Mouse (Mus musculus): Measurements from ENCODE around the gene Arhgdib. TPM values are rescaled to one million over a fixed set of nuclear protein-coding genes. Genes with fewer than 3 reads are reported as not detected.
"Not testable (repeated sequence)": the region's sequence is repeated elsewhere in the genome, so short reads cannot be mapped to it uniquely, and the experiment has no call there.

Arhgdib gene
- 16.6 and 19.8 TPM in 2 replicates for polyA plus RNA-seq (2015; fragmentation: Nextera tagmentation; extraction: Ambion mirVana)

DNA sequence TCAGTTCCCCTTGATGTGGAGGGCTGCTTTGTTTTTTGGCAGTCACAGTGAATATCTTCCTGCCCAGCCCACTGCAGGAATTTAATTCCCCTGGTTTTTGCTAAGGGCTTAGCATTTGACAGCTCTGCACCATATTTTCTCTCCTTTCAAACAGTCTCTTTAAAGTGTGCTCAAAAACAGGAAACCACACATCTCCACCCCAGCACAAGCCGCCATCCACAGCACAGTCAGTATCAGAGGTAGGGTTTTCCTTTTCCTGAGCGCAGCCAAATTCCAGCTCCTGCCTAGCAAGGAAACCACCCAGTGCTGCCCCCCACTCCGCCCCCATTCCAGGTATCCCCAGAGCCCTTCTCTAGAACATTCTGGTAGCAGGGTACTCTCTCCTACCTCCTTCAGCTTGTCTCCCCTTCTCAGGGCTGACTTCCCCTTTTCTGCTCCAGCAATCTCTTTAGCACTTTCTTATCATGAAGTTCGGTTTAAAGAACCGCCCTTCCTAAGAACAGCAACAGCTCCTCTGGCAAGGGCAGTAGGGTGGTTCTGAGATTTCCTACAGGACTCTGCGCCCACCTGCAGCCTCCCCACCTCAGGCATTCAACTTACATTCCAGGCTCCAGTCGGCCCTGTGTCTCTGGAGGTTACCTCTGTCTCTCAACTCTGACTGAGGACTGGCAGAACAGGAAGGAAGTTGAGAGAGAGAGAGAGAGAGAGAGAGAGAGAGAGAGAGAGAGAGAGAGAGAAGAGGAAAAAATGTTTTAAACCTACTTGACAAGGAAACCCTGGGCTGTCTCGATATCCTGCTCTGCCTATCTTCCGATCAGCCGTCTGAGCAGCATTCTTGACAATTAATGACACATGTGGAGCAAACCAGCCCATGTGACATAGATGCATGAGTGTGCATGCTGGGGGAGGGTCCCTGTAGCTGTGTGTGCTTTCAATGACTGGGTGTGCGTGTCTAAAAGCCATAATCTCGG, at the start of gene Arhgdib:
Gene Arhgdib (minus strand): TSS at position 849 of the 971 bp plus-strand sequence.
- H3K4me3 ChIP-seq, result no peak within 1 kb of the TSS
- H3K4me1 ChIP-seq (replicated peaks), result 0 out of 2 replicates have a peak, but pooled peaks cover 5% of the 10 kb centered on the region
- 54% methylated on average over 12 of the region's 12 CpGs for WGBS
- H3K27ac ChIP-seq (replicated peaks), result peak within 1 kb of the TSS; percentile 24
- no peak for ATAC-seq (ENCODE audit: low read depth)
- no peaks in the 10 kb centered on the region for H3K36me3 ChIP-seq
- H3K9ac ChIP-seq, result no peak within 1 kb of the TSS
- H3K9me3 ChIP-seq, result no peaks in the 10 kb centered on the region
- H3K27me3 ChIP-seq, result no peaks in the 10 kb centered on the region
- peak within 1 kb of the TSS; percentile 9; the same call in 1 of the 2 replicates for H3K4me2 ChIP-seq

DNA sequence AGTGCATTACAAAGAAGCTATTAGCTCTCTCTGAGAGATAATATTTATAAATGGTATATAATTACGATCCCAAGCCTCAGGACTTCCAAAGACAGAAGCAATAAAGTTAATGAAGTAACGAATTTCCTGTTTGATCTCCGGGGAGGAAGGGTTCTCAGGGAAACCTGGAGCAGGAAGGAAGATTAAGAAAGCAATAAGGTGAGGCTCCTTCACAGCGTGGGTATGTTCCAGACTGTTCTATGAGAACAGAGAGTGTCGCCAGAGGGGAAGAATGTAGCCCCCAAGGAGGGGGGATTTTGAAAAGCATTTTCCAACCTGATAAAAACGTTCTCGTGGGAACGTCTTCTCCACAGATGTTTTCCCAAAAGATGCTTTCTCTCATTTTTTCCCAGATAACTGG, 48.9 kb upstream of the Arhgdib start:
- H3K9ac ChIP-seq, result no peak overlapping the region
- no peaks in the 10 kb centered on the region for H3K9me3 ChIP-seq
- peaks cover 13% of the 10 kb centered on the region; the same call in 1 of the 2 replicates for H3K4me1 ChIP-seq (replicated peaks)
- no peaks in the 10 kb centered on the region for H3K27me3 ChIP-seq
- no peak overlapping the region for H3K4me3 ChIP-seq
- no peak overlapping the region for H3K4me2 ChIP-seq
- H3K27ac ChIP-seq (replicated peaks), result no peak overlapping the region
- 0 out of 2 replicates have a peak, but pooled peaks have one; percentile 36 for ATAC-seq (ENCODE audit: low read depth)
- no peaks in the 10 kb centered on the region for H3K36me3 ChIP-seq
- WGBS, result 51% methylated on average over 8 of the region's 8 CpGs

DNA sequence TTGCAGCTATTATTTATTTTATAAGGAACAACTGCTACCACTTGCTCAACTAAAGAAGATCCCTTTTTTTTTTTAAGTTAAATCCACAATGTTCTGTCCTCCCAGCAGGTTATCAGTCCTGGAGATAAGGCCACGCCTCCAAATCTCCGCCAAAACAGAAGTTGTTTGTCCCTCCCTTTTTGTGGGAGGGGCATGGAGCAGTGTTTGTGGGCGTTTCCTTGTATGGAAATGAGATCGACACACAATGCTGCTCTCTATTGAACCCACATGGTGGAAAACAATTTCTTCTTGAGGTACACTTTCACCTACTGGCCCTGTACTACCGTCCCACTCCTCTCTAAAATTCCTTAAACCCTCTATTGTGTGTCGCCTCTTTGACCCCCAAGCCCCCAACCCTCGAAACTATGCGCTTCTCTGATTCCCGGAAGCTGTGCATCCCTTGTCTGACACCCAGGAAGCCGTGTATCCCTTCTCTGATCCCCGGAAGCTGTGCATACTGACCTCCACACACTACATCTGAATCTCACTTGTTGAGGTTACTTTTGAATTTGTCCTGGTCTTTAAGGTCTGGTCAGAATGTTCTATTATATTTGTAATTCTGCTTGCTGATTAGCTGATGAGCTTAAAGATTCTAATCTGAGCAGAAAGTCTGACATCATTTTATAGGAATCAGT, 48.3 kb upstream of the Arhgdib start:
- no peak for ATAC-seq (ENCODE audit: low read depth)
- H3K9me3 ChIP-seq, result no peaks in the 10 kb centered on the region
- 30% methylated on average over 11 of the region's 11 CpGs for WGBS
- H3K4me2 ChIP-seq, result peak overlapping the region; percentile 30
- 0 out of 2 replicates have a peak overlapping the region, but pooled peaks have one; percentile 2 for H3K4me3 ChIP-seq
- H3K9ac ChIP-seq, result no peak overlapping the region
- H3K27ac ChIP-seq (replicated peaks), result no peak overlapping the region
- no peaks in the 10 kb centered on the region for H3K27me3 ChIP-seq
- H3K4me1 ChIP-seq (replicated peaks), result peaks cover 17% of the 10 kb centered on the region; the same call in 1 of the 2 replicates
- no peaks in the 10 kb centered on the region for H3K36me3 ChIP-seq

DNA sequence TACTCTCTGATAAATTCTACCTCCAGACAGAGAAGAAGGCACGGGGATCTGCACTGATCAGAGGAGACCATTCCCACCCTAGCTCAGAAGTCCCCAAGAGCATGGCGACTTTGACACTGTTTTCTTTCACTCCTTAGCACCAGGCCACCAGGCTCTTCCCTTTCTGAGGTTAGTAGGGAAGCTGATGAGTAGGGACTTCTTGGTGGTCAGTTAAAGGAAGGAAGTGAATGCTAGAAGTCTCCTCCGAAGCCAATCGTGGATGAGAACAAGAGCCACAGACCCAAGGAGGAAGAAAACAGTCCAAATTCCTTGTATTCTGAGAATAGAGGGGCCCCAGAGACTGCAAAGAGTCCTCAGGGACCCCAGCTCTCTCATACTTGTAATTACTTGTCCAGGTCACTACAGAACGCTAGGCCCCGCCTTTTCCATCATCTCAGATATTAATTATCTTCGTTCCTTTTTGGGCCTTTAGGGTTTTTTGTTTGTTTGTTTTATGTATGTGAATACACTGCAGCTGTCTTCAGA, 46.9 kb upstream of the Arhgdib start:
- Histone ChIP-seq H3K4me2 (no peak overlapping the region), H3K9me3 (no peaks in the 10 kb centered on the region), H3K9ac (no peak overlapping the region), H3K4me3 (no peak overlapping the region), H3K4me1 (replicated peaks) (peaks cover 17% of the 10 kb centered on the region; the same call in 1 of the 2 replicates), H3K27me3 (no peaks in the 10 kb centered on the region), H3K27ac (replicated peaks) (no peak overlapping the region), H3K36me3 (no peaks in the 10 kb centered on the region)
- WGBS, result 89% methylated on average over 7 of the region's 7 CpGs
- ATAC-seq (ENCODE audit: low read depth), result no peak

DNA sequence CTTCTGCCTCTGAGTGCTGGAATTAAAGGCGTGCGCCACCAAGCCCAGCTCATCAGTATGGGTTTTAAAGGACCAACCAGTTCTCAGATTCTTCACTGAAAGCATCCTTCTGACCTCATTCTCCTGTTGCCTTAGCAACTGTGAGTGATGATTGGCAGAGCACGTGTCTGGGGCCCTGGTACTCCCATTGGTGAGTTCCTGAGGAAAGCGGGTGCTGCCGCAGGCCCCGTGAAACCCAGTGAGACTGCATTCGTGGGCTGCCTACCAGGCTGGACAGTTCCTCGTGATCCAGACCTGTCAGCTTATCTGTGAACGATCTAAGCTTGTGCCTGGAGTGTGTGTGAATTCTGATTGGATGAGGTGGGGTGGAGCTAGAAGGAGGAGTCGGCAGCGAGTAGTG, 45.0 kb upstream of the Arhgdib start:
- Histone ChIP-seq H3K4me1 (replicated peaks) (peaks cover 17% of the 10 kb centered on the region; the same call in 1 of the 2 replicates), H3K36me3 (no peaks in the 10 kb centered on the region), H3K4me3 (no peak overlapping the region), H3K9ac (no peak overlapping the region), H3K9me3 (no peaks in the 10 kb centered on the region), H3K27me3 (no peaks in the 10 kb centered on the region), H3K4me2 (no peak overlapping the region), H3K27ac (replicated peaks) (no peak overlapping the region)
- whole genome bisulfite sequencing, result 63% methylated on average over 11 of the region's 11 CpGs
- ATAC-seq (ENCODE audit: low read depth), result no peak

DNA sequence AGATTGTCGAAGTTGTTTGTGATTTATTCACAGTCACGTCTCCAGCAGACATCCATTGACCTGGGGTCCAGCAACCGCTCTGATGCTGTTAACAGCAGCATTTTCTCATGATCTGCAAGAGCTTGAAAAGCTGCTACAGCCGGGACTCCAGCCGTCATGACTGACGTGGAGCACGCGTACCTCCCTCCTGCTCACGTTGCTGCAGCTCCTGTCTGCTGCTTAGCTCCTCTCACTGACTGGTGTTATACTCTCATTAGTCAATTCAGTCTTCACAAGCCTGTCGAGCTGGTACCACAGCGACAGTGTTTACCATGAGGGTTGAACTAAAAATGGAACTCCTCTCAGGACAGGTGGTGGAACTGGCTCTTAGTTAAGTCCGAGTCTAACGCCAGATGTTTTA, 44.3 kb upstream of the Arhgdib start:
- no peak for ATAC-seq (ENCODE audit: low read depth)
- peaks cover 17% of the 10 kb centered on the region; the same call in 1 of the 2 replicates for H3K4me1 ChIP-seq (replicated peaks)
- H3K4me2 ChIP-seq, result no peak overlapping the region
- no peak overlapping the region for H3K9ac ChIP-seq
- H3K9me3 ChIP-seq, result no peaks in the 10 kb centered on the region
- H3K27me3 ChIP-seq, result no peaks in the 10 kb centered on the region
- no peak overlapping the region for H3K27ac ChIP-seq (replicated peaks)
- no peaks in the 10 kb centered on the region for H3K36me3 ChIP-seq
- no peak overlapping the region for H3K4me3 ChIP-seq
- 69% methylated on average over 13 of the region's 13 CpGs for whole genome bisulfite sequencing

DNA sequence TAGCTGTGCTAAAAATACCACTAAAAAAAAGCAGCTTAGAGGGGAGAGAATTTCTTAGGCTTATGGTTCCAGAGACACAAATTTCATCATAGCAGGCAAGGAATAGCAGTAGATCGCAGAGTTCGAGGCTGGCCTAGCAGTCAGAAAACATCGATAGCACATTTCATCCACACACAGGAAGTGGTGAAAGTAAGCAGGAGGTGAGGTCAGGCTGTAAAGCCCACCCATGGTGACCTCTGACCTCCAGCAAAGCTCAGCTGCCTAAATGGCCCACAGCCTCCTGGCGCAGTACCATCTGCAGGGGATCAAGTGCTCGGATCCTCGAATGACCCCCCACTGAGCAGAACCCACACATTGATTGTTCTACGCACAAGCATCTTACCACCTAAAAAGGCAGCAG, 41.5 kb upstream of the Arhgdib start:
- Histone ChIP-seq H3K36me3 (no peaks in the 10 kb centered on the region), H3K9ac (no peak overlapping the region), H3K4me2 (no peak overlapping the region), H3K9me3 (no peaks in the 10 kb centered on the region), H3K4me1 (replicated peaks) (0 out of 2 replicates have a peak, but pooled peaks cover 10% of the 10 kb centered on the region), H3K27me3 (no peaks in the 10 kb centered on the region), H3K27ac (replicated peaks) (no peak overlapping the region), H3K4me3 (no peak overlapping the region)
- no peak for ATAC-seq (ENCODE audit: low read depth)
- 55% methylated on average over 7 of the region's 7 CpGs for WGBS

DNA sequence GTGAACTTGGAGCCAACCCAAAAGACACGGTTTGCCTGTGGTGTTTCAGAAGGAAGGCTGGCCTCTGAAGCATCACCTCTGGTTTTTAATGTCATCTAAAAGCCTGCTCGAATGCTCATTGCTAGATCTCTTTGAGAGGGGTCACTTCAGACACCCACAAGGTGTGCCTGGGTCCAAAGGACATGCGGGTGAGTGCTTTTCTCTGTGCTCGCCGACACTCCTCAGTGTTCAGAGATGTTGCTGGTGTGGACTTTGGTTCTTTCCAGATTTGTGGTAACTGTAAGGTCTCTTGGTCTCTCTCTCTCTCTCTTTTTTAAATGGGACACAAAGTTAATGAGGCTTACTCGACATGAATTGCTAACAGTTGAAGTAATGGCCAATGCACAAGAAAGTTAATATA, 40.9 kb upstream of the Arhgdib start:
- H3K9ac ChIP-seq, result no peak overlapping the region
- 82% methylated on average over 6 of the region's 6 CpGs for WGBS
- no peaks in the 10 kb centered on the region for H3K9me3 ChIP-seq
- no peaks in the 10 kb centered on the region for H3K27me3 ChIP-seq
- 0 out of 2 replicates have a peak, but pooled peaks cover 10% of the 10 kb centered on the region for H3K4me1 ChIP-seq (replicated peaks)
- ATAC-seq (ENCODE audit: low read depth), result no peak
- no peak overlapping the region for H3K27ac ChIP-seq (replicated peaks)
- H3K36me3 ChIP-seq, result no peaks in the 10 kb centered on the region
- no peak overlapping the region for H3K4me3 ChIP-seq
- no peak overlapping the region for H3K4me2 ChIP-seq

DNA sequence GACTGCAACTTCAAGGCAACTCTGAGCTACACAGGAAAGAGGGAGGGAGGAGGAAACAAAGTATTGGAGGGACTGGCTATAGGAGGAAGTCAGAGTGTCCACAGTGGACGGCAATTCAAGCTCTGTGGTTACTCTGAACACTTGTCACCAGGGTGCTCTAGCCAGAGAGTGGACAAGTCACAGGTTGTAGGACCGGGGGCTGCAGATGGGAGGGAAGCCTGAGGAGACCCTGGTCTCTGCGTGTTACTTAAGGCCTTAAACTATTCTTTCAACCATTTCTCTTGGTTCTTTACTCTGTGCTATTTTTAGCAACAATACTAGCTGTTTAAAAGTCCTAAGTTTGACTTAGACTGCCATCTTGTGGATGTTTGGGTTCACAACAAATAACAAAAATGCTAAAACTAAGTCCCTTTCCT, 38.6 kb upstream of the Arhgdib start:
- Histone ChIP-seq H3K27ac (replicated peaks) (no peak overlapping the region), H3K36me3 (no peaks in the 10 kb centered on the region), H3K9ac (no peak overlapping the region), H3K27me3 (no peaks in the 10 kb centered on the region), H3K4me3 (no peak overlapping the region), H3K4me1 (replicated peaks) (0 out of 2 replicates have a peak, but pooled peaks cover 5% of the 10 kb centered on the region), H3K9me3 (no peaks in the 10 kb centered on the region), H3K4me2 (no peak overlapping the region)
- 41% methylated on average over 3 of the region's 3 CpGs for WGBS
- ATAC-seq (ENCODE audit: low read depth), result peak; percentile 47; the same call in 1 of the 2 replicates

DNA sequence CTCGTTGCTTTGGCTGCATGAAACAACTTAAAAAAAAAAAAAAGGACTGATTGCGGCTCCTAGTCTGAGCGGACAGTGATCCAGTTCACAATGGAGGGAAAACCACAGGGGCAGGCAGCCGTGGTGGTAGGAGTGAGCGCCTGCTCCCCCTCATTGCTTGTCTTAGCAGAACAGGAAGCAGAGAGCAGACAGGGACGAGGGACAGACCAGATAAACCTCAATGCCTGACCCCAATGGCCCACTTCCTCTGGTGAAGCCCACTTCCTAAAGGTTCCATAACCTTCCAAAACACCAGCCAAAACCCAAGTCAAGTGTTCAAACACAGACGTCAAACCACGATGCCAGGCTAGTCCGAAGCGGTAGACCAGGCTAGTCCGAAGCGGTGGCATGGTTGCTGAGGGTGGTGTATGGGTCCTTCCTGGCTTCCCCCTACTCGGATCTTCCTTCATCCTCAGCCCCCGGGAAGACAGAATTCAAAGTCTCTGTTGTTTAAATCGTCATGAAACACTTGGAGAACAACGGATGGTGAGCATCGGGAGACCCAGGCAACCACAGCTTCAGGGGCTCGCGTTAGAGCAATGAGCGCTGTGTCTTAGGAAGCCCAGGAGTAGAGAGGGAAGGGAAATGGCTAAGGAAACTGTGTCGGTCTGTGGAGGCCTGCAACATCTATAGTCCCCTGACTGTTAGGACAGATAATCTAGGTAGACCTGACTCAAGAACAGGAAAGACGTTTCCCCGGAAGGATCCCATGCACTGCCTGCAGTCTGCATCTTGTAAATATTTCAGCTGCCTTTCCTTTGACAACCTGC, 37.8 kb upstream of the Arhgdib start:
- no peak for ATAC-seq (ENCODE audit: low read depth)
- Histone ChIP-seq H3K4me3 (no peak overlapping the region), H3K4me1 (replicated peaks) (0 out of 2 replicates have a peak, but pooled peaks cover 4% of the 10 kb centered on the region), H3K9ac (no peak overlapping the region), H3K27me3 (no peaks in the 10 kb centered on the region), H3K4me2 (no peak overlapping the region), H3K36me3 (no peaks in the 10 kb centered on the region), H3K27ac (replicated peaks) (no peak overlapping the region), H3K9me3 (no peaks in the 10 kb centered on the region)
- WGBS, result 87% methylated on average over 23 of the region's 23 CpGs

DNA sequence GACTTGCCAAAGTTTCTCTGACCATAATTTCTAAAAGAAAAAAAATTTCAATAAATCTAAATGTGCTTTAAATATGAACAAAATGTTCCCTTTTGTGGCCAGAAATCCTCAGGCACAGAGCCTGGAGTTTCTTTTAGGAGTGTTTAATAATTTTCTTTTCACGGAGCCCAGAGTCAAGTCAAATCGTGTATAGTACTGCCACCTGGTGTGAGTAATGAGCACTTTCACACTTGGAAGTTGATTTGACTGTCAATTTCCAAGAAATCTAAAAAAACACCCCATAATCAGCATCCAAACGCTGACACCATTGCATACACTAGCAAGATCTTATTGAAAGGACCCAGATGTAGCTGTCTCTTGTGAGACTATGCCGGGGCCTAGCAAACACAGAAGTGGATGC, 27.2 kb upstream of the Arhgdib start:
- H3K27me3 ChIP-seq; H3K9me3 ChIP-seq; H3K4me1 ChIP-seq (replicated peaks); H3K27ac ChIP-seq (replicated peaks); H3K4me3 ChIP-seq; H3K36me3 ChIP-seq; ATAC-seq (ENCODE audit: low read depth); H3K9ac ChIP-seq; H3K4me2 ChIP-seq: not testable (repeated sequence)
- whole genome bisulfite sequencing, result 52% methylated on average over 4 of the region's 4 CpGs
